Mouse (Mus musculus) granulocyte monocyte progenitor cell, adult 5-6 weeks (primary cell): ENCODE measurements around the gene Hcrtr1. TPM values are rescaled to one million over a fixed set of nuclear protein-coding genes. Genes with fewer than 3 reads are reported as not detected.
A peak's percentile ranks its signal among the peaks of the same experiment; 100 is the strongest.

Experiments used
- ATAC-seq: replicated peaks from 2 replicates; pipeline ENCODE4 v1.8.0; 2016; ENCODE audit warnings: mild to moderate bottlenecking, moderate TSS enrichment, inconsistent platforms; ENCODE audit not compliant: poor library complexity, severe bottlenecking
- total RNA-seq, 2 experiments: library from RNA; stranded (forward) in 1 of 2; stranded (reverse) in 1 of 2; fragments of 200-712, 200-1000 nt in 1 of 2; fragments of >200 nt in 1 of 2; fragmentation: Nextera tagmentation in 1 of 2; gene quantifications; 2 replicates each; pipeline ENCODE4 v1.2.3; 2014 to 2017

Gene Hcrtr1
- total RNA-seq, 2 experiments from 2014 or later: not detected

DNA sequence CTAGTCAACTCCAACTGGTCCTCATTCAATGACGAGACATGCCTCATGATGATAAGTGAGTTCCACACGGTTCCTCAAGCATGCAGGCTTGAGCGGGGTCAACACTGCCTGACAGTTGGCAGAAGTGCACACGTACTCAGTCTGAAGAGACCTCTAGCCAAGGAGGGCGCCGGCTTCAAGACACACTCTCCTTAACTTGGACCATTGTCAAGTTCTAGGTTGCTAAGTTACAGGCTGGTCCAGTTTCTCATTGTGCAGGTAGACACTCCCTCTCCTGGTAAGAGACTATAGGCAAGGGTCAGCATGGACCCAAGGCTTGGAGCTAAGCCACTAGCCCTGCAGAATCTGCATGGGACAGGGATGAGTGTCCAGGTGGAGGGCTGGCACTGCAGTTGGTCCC is 14.0 kb downstream of the Hcrtr1 start:
- no peak for ATAC-seq

- no peak for ATAC-seq
These were observed 15.0 kb downstream of the Hcrtr1 start for GRCm38 (mm10) chr4:130124110-130124509.

GRCm38 (mm10) chr4:130123020-130123419 is 16.1 kb downstream of the Hcrtr1 start:
- no peak for ATAC-seq

DNA sequence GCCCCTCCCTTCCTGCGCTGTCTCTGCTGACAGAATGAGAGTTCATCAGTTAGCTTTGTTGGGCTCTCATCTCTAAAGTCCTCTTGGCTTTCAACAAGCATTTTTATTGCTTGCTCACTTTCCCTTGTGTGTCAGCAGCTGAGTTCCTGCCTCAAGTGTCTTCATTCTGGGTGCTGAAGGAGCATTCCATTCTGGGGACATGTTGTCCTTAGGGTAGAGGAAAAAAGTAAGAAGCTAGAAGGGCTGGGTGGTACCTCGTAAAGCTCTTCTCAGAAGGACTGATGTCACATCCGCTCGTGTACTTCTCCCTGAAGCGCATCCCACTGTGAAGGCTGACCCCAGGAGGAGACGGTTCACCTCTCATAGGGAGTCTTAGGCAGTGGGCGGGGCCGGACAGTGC is 17.6 kb downstream of the Hcrtr1 start:
- ATAC-seq: no peak

DNA sequence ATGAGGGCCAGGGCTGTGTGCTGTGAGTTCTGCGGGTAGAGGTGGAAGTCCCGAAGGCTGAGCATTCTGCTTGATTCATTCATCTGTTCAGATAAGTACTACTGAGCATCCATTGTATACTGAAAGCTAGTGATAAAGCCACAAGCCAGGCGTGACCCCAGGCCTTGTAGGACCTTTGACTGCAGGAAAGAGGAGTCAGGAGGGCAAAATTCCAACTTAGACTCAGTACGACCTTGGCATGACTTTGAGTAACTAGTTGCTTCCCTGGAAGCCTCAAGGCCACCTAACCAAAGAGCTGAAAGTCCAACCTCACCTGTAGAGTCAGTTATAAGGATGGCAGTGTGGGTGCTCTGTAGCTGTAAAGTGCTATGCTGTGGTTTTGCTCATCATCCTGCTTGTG is 18.4 kb downstream of the Hcrtr1 start:
- ATAC-seq: no peak

GRCm38 (mm10) chr4:130112732-130113131 is 26.4 kb downstream of the Hcrtr1 start:
- ATAC-seq: peak; percentile 62

DNA sequence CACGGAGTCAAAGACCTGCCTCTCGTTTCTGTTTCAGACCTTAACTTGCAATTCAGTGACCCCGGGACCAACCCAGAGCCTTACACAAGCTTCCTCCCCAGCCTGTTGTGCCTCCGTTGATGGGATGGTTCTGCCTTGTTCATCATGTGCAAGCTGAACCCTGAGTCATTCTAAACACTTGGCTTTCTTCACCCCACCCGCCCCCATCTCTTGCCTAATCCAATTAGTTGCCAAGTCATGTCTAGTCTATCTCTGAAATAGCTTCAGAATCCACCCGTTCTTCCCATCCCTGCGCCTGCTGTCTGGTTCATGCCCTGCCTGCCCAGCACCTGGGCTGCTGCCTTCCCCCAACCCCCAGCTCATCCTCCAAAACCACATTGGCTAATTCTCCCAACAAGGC is 26.9 kb downstream of the Hcrtr1 start:
- ATAC-seq: peak; percentile 80

DNA sequence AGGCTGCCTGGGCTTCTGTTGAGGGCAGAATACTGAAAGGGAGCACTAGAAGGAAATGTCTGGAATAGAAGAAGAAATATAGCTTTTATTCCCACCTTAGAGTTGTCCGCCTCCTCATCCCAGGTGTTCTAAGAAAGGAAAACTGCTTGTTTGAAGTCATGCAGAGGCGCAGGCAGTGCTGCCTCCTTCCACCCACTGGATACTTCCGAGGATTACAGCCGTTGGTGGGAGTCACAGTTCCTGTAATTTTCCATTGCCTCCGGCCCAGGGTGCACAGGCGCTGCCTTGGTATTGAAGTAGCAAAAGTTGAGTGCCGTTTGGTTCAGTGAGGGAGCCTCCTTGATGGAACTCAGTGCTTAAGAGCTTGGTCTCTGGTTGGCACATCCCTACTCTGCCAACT is 29.1 kb downstream of the Hcrtr1 start:
- no peak for ATAC-seq

DNA sequence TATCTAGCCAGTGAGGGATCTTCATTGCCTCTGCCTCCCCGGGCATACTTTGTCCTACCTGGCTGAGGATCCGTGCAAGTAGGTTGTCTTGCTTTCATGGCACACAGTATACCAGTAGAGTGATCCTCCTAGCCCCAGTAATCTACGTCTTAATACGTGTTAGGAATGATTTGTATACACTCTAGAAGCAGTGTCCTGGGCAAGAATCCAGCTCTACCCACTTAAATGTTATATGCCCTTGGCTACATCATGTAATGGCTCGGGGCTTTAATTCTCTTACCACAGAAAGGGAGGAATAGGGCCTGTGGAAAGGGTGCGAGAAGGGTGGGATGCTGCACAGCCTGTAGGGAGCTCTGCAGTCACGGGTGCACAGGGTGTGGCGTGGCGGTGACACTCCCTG is 29.5 kb downstream of the Hcrtr1 start:
- ATAC-seq: no peak

GRCm38 (mm10) chr4:130108929-130109328 is 30.2 kb downstream of the Hcrtr1 start:
- ATAC-seq: 0 out of 2 replicates have a peak, but pooled peaks have one; percentile 8

DNA sequence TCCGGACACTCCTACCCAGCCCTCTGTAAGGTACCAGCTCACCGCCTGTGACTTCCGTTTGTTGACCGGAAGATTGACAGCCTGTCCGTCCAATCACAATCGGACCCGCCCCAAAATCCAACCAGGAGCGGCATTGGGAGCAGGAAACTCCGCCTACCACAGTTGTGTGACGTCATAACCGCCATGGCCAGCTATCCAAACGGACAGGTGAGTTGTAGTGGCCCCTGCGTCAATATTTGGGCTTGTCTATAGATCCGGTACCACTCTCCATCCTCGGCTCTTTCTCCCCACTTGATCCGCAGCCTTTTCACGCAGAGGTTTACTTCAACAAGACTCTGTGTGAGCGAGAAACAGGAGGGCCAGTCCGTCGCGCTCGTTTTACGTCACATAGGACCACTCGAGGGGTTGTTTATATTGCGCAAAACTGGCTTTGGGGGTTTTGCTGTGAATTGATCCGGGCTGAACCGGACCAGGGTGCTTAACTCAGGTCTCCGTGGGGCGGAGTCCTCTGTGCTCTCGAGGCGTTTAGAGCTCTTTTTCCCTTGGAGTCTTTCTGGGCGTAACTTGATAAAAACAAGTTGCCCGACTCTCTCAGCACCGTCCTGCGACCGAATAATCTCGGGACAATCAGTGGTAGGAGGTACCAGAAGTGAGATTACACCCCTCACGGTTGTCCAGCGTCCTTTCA is 31.6 kb downstream of the Hcrtr1 start:
- ATAC-seq: peak; percentile 84

- ATAC-seq: peak; percentile 52
These were observed 32.1 kb downstream of the Hcrtr1 start for GRCm38 (mm10) chr4:130107065-130107443.

- ATAC-seq: no peak
These were observed 34.6 kb downstream of the Hcrtr1 start for GRCm38 (mm10) chr4:130104584-130104983.

GRCm38 (mm10) chr4:130103632-130104031 is 35.5 kb downstream of the Hcrtr1 start:
- ATAC-seq: no peak

GRCm38 (mm10) chr4:130102111-130102651 is 37.0 kb downstream of the Hcrtr1 start, which contains the start of gene Pef1:
Gene Pef1, plus strand, starts transcription at chr4:130102558.
- ATAC-seq: peak; percentile 73

DNA sequence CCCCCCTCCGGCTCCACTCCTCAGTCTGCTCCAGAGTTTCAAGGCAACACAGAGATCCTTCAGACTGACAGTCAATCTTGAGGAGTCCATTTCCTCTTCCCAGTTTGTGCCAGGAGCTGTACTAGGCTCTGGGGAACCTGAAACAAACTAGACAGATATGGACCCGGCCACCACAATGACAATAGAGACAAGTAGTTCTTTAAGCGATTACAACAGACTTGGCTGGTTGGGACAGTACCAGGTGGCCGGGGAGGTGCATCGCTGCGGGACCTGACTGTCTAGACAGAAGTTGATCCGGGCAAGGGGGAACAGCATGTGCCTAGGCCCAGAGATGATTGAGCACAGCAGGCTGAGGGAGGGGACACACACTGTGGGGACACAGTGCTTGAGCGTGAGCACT is 38.0 kb downstream of the Hcrtr1 start:
- ATAC-seq: peak; percentile 33

DNA sequence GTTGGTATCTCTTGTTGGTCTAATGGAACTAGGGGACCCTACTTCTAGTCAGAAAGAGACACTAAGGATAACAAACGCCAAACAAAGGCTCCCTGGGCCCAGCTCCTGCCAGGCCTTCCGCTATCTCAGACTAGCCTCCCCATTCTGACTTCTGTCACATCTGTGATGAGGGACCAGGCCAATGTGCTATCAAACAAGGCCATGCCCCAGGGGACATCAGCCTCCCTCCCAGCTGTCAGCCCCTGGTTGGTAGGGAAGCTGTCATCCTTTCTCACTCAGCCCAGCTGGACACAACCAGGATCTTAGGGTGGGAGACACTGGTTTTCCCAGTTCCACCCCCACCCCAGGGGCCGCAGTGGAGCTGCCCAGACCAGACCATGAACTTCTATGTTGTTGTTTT is 44.0 kb downstream of the Hcrtr1 start:
- no peak for ATAC-seq

DNA sequence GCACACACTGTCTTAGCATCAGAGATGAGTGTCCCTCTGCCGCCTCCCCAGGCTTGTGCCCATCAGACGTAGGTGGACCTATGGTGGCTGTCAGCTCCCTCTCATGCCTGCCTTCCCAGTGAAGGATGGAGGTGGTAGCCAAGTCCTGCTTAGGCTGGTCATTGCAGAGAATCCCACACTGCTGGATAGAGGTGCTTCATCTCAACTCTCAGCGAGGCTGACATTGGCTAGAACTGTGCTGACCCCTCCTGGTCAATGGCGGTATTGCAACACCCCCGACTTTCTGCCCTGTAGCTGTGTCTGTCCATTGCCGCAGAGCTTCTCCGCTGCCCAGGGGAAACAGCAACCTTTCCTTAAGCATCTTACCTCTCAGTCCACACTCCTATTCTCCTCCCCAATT is 51.9 kb downstream of the Hcrtr1 start:
- peak; percentile 90 for ATAC-seq

- ATAC-seq: no peak
These were observed 53.8 kb downstream of the Hcrtr1 start for GRCm38 (mm10) chr4:130085246-130085820.

DNA sequence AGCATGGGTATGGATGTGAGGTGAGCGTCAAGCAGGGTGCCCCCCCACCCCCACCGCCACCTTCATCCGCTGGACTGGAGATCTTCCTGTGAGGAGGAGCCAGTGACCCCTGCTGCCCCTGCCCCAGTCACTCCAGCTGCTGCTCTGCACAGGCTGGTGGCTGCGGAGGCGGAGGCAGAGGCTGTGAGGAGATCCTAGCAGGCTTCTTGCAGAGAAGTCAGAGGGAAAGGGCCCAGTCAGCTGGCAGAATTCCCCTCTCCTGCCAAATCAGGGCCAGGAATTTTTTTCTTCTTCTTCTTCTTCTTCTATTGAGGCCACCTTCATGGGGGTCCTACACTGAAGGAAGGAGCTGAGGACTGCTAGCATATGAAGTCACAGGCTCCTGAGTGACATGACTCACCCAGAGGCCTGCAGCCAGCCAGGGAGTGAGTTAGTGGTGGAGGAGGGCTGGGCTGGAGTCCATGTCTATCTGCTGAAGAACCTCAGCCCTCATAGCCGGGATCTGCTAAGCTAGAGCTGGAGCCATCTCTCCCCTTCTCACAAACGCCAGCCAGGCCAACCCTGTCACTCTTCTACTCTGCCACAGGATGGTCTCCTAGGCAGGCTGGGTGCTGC is 54.7 kb downstream of the Hcrtr1 start:
- ATAC-seq: no peak

- no peak for ATAC-seq
These were observed 56.9 kb downstream of the Hcrtr1 start for GRCm38 (mm10) chr4:130082211-130082610.
